In the genomic region with DNA sequence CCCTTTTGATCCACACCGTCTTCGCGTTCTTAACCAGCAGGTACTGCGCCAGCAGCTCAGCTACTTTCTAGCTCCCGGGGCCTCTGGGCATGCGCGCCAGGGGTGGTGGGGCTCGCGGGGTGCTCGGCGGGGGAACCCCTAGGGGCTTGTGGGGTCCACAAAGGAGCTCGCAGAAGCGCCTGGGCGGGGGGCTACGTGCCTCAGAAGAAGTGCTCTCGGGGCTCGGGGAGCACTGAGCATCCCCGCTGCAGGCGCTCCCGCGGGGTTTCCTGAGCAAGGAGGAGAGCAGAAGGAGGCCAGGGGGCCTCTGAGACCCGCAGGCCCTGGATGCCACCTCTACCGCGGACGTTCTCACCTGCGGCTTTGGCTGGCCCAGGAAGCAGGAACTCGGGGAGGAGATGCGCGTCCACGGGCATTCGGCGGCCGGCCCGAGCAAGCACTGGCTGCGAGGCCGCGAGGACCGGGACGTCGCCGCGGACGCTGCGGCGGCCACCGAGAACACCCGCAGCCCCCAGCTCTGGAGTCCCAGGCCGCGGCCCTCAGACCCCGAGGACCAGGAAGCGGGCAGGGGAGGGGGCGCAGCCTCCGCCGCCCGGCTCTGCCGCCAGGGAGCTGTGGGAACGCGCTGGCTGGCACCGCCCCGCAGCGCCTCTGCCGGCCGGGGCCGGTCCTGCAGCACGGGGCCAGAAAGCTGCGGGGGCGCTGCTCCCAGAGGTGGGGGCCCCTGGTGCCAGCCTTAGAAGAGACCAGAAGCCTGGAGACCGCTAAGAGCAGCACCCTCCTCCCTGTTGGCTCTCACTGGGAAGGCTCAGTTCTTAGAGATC, we compare ENCODE assay signal across 7 mouse cellular contexts. TPM values are rescaled to one million over a fixed set of nuclear protein-coding genes. Genes with fewer than 3 reads are reported as not detected.
DNase-seq lines count a peak whose midpoint lies in the region; ATAC-seq lines count a peak whose summit lies in the region.

No protein-coding gene starts in this region.

- no peak overlapping the region for H3K27ac ChIP-seq in forebrain, embryonic 12.5 days
- H3K27ac ChIP-seq in hindbrain, embryonic 14.5 days: peak overlapping the region; percentile 54; the same call in 1 of the 2 replicates

- ATAC-seq in forebrain, embryonic 12.5 days (ENCODE audit: low FRiP score): peak; percentile 84
- peak; percentile 82 for ATAC-seq in hindbrain, embryonic 14.5 days (ENCODE audit: low FRiP score)
- 0 out of 2 replicates have a peak, but pooled peaks have one; percentile 57 for ATAC-seq in megakaryocyte-erythroid progenitor cell, adult 5-6 weeks (replicated peaks; ENCODE audit: low FRiP score, low TSS enrichment, poor library complexity, severe bottlenecking)

- H3K27me3 ChIP-seq in forebrain, embryonic 12.5 days: peaks cover 45% of the 10 kb centered on the region
- peaks cover 17% of the 10 kb centered on the region; the same call in 1 of the 2 replicates for H3K27me3 ChIP-seq in hindbrain, embryonic 14.5 days (ENCODE audit: control insufficient read depth, insufficient read depth, low read length)
- no peaks in the 10 kb centered on the region for H3K27me3 ChIP-seq in splenic B cell, adult 2 months (ENCODE audit: control insufficient read depth, insufficient read depth, low read length, poor library complexity, severe bottlenecking)

- peak overlapping the region; percentile 57 for H3K4me3 ChIP-seq in forebrain, embryonic 12.5 days (replicated peaks)
- peak overlapping the region; percentile 51 for H3K4me3 ChIP-seq in hindbrain, embryonic 14.5 days (replicated peaks; ENCODE audit: low read length)

- 22% methylated on average over 56 of the region's 68 CpGs for WGBS in forebrain, embryonic 12.5 days
- 18% methylated on average over 40 of the region's 68 CpGs for WGBS in hindbrain, embryonic 14.5 days

- peak overlapping the region; percentile 62 for H3K4me2 ChIP-seq in forebrain, embryonic 12.5 days
- peak overlapping the region; percentile 63 for H3K4me2 ChIP-seq in hindbrain, embryonic 14.5 days (replicated peaks)

- no peaks in the 10 kb centered on the region for H3K9me3 ChIP-seq in forebrain, embryonic 12.5 days
- H3K9me3 ChIP-seq in hindbrain, embryonic 14.5 days (ENCODE audit: control insufficient read depth, low read length): no peaks in the 10 kb centered on the region

- H3K9ac ChIP-seq in forebrain, embryonic 12.5 days: peak overlapping the region; percentile 68
- peak overlapping the region; percentile 76 for H3K9ac ChIP-seq in hindbrain, embryonic 14.5 days

- 0 out of 2 replicates have a peak, but pooled peaks cover 3% of the 10 kb centered on the region for H3K4me1 ChIP-seq in forebrain, embryonic 12.5 days
- no peaks in the 10 kb centered on the region for H3K4me1 ChIP-seq in hindbrain, embryonic 14.5 days (replicated peaks; ENCODE audit: control insufficient read depth, insufficient read depth, low read length)

- no peaks in the 10 kb centered on the region for H3K36me3 ChIP-seq in forebrain, embryonic 12.5 days (replicated peaks)
- H3K36me3 ChIP-seq in hindbrain, embryonic 14.5 days (replicated peaks; ENCODE audit: control insufficient read depth, insufficient read depth): no peaks in the 10 kb centered on the region
- H3K36me3 ChIP-seq in splenic B cell, adult 2 months (ENCODE audit: control insufficient read depth, insufficient read depth, low read length, poor library complexity, severe bottlenecking): no peaks in the 10 kb centered on the region

- DNase-seq in R1 (ENCODE audit: low read depth, low spot score): peak; percentile 29
- peak; percentile 12 for DNase-seq in c-Kit-positive CD71-negative TER-119-negative erythroid progenitor cells, embryonic 14.5 days (ENCODE audit: low read depth)
- DNase-seq in hindbrain, embryonic 14.5 days (ENCODE audit: low spot score): peak; percentile 50
- peak; percentile 37 to 42 for DNase-seq in left cerebral cortex, adult 8-10 months (ENCODE audit: low spot score in 2 of 2)
- DNase-seq in splenic B cell, adult 2 months (ENCODE audit: low read depth, low spot score): peak; percentile 0

RNA-seq across cellular contexts. Expression of gene 1700018G05Rik, which starts 5.6 kb away (rescaled TPM):
- not detected in 2 replicates for polyA plus RNA-seq in forebrain, embryonic 12.5 days (2016; fragmentation: Nextera tagmentation; extraction: Ambion mirVana)
- polyA plus RNA-seq in hindbrain, embryonic 14.5 days (2014; fragmentation: Nextera tagmentation; extraction: Ambion mirVana): not detected in 2 replicates
- not detected for total RNA-seq in left cerebral cortex, adult 8-10 months (2022)
- total RNA-seq in megakaryocyte-erythroid progenitor cell, adult 5-6 weeks (2014; fragmentation: Nextera tagmentation): not detected in 2 replicates
- not detected in 2 replicates for total RNA-seq in megakaryocyte-erythroid progenitor cell, adult 5-6 weeks (2017)

RNA-seq across cellular contexts. Expression of gene 1700011M02Rik, which starts 25.1 kb away (rescaled TPM):
- polyA plus RNA-seq in forebrain, embryonic 12.5 days (2016; fragmentation: Nextera tagmentation; extraction: Ambion mirVana): not detected in 2 replicates
- polyA plus RNA-seq in hindbrain, embryonic 14.5 days (2014; fragmentation: Nextera tagmentation; extraction: Ambion mirVana): not detected in 2 replicates
- not detected for total RNA-seq in left cerebral cortex, adult 8-10 months (2022)
- not detected in 2 replicates for total RNA-seq in megakaryocyte-erythroid progenitor cell, adult 5-6 weeks (2014; fragmentation: Nextera tagmentation)
- total RNA-seq in megakaryocyte-erythroid progenitor cell, adult 5-6 weeks (2017): not detected in 2 replicates

RNA-seq across cellular contexts. Expression of gene Dmrtc1a, which starts 25.3 kb away (rescaled TPM):
- polyA plus RNA-seq in forebrain, embryonic 12.5 days (2016; fragmentation: Nextera tagmentation; extraction: Ambion mirVana): 0.18 and 0.44 TPM in 2 replicates
- 1.4 and 2.4 TPM in 2 replicates for polyA plus RNA-seq in hindbrain, embryonic 14.5 days (2014; fragmentation: Nextera tagmentation; extraction: Ambion mirVana)
- total RNA-seq in left cerebral cortex, adult 8-10 months (2022): 10 to 100 TPM in 1 of 4 experiments, 1 to 10 TPM in 3; 7.8 to 10.1 (median 9.0) TPM
- not detected in 2 replicates for total RNA-seq in megakaryocyte-erythroid progenitor cell, adult 5-6 weeks (2014; fragmentation: Nextera tagmentation)
- total RNA-seq in megakaryocyte-erythroid progenitor cell, adult 5-6 weeks (2017): not detected in 2 replicates

Comparison
In these comparisons a context has a peak if more than half of its experiments do, and no peak if none do; other contexts are left out.
1. DNase-seq: peak in every context shown above with its lines; median percentile 50 in hindbrain, embryonic 14.5 days; 40 in left cerebral cortex, adult 8-10 months; 29 in R1; 12 in c-Kit-positive CD71-negative TER-119-negative erythroid progenitor cells, embryonic 14.5 days; 0 in splenic B cell, adult 2 months.
2. RNA of gene Dmrtc1a, which starts 25.3 kb away (total RNA-seq): 7.8 to 10.1 TPM in left cerebral cortex, adult 8-10 months; not detected in megakaryocyte-erythroid progenitor cell, adult 5-6 weeks; every median in the first group is over 4 times any median in the second.
3. Peak in every context shown above with its lines, with median percentiles within 50 percentile points of each other: ATAC-seq.